Mouse (Mus musculus) ES-E14 (cell line): ENCODE results near the gene Sae1. TPM values are rescaled to one million over a fixed set of nuclear protein-coding genes. Genes with fewer than 3 reads are reported as not detected.

Experiments used
- DNase-seq: peaks from one replicate; pipeline ENCODE4 v3.0.0-alpha.2; 2013; ENCODE audit warnings: low read depth, low spot score
- H3K27ac ChIP-seq: 2 replicates; pipeline ENCODE4 v1.5.1; 2012; ENCODE audit warnings: low read depth, mild to moderate bottlenecking, low read length, moderate library complexity, mixed read lengths; ENCODE audit not compliant: poor library complexity, insufficient read depth, severe bottlenecking
- H3K36me3 ChIP-seq: 2 replicates; pipeline ENCODE4 v1.6.1; 2012; ENCODE audit warnings: mild to moderate bottlenecking, low read length, moderate library complexity, mixed read lengths; ENCODE audit not compliant: control insufficient read depth, poor library complexity, insufficient read depth, severe bottlenecking
- H3K4me1 ChIP-seq, 2 experiments: fragments of 150-350 bp in 1 of 2; sonication (generic) in 1 of 2; 2 replicates each; pipeline ENCODE4 v1.6.1; 2012; ENCODE audit warnings: low read length in 2 of 2, mild to moderate bottlenecking in 1 of 2, mixed read lengths in 1 of 2; ENCODE audit not compliant: control insufficient read depth in 2 of 2, insufficient read depth in 2 of 2, poor library complexity in 1 of 2
- H3K4me3 ChIP-seq, 2 experiments: fragments of 150-350 bp in 1 of 2; sonication (generic) in 1 of 2; 2 replicates each; pipeline ENCODE4 v1.5.1; 2012; ENCODE audit warnings: low read length in 2 of 2, low read depth in 1 of 2, mild to moderate bottlenecking in 1 of 2, mixed read lengths in 1 of 2; ENCODE audit not compliant: insufficient read depth in 1 of 2, poor library complexity in 1 of 2, severe bottlenecking in 1 of 2
- H3K9ac ChIP-seq: 2 replicates; pipeline ENCODE4 v1.6.1; 2012; ENCODE audit warnings: low read depth, mild to moderate bottlenecking, low read length, mixed read lengths; ENCODE audit not compliant: poor library complexity, insufficient read depth, severe bottlenecking
- H3K9me3 ChIP-seq: fragments of 150-350 bp; sonication (generic); 2 replicates; pipeline ENCODE4 v1.6.1; 2012; ENCODE audit warnings: low read depth, mild to moderate bottlenecking, low read length; ENCODE audit not compliant: control insufficient read depth, insufficient read depth
- CHD2 ChIP-seq: IDR thresholded peaks from 2 replicates; pipeline ENCODE4 v1.6.1; 2014; ENCODE audit warnings: mild to moderate bottlenecking, low read depth, low read length, inconsistent platforms
- HCFC1 ChIP-seq: IDR thresholded peaks from 2 replicates; pipeline ENCODE4 v1.6.1; 2012; ENCODE audit warnings: low read length, inconsistent platforms, borderline replicate concordance; ENCODE audit not compliant: insufficient read depth
- MAFK ChIP-seq: IDR thresholded peaks from 2 replicates; pipeline ENCODE4 v1.6.1; 2014; ENCODE audit warnings: mild to moderate bottlenecking, low read depth, low read length, inconsistent platforms; ENCODE audit not compliant: insufficient read depth
- ZC3H11A ChIP-seq: IDR thresholded peaks from 2 replicates; pipeline ENCODE4 v1.6.1; 2012; ENCODE audit warnings: low read depth, mild to moderate bottlenecking, inconsistent platforms, low read length, borderline replicate concordance
- ZNF384 ChIP-seq: IDR thresholded peaks from 2 replicates; pipeline ENCODE4 v1.6.1; 2012; ENCODE audit warnings: low read depth, low read length, inconsistent platforms
- in situ Hi-C, 2 experiments: fragments of 600-800 bp; cut with MboI; formaldehyde crosslinking; loops; one replicate each; pipeline ENCODE4 v1.15.1; 2025; ENCODE audit warnings: low sequenced_read_pairs in 2 of 2, inconsistent platforms in 1 of 2; ENCODE audit not compliant: unreplicated experiment in 2 of 2
- total RNA-seq: library from RNA; depleted of rRNA; stranded (reverse); fragments of 300-350 nt; gene quantifications from 2 replicates; pipeline ENCODE4 v1.2.3, GENCODE M21; 2012

The Sae1 gene
- total RNA-seq, 1 experiment = 213 TPM

GRCm38 (mm10) chr7:16418713-16419112 lies 31.1 kb upstream of the Sae1 start:
- no peak for DNase-seq
- no peak overlapping the region for H3K4me3 ChIP-seq
- H3K36me3 ChIP-seq = peaks cover 48% of the 10 kb centered on the region
- no peak overlapping the region for H3K27ac ChIP-seq
- in situ Hi-C loops = no loop called here
- H3K9ac ChIP-seq = no peak overlapping the region
- H3K4me1 ChIP-seq = peaks cover 5 to 6% of the 10 kb centered on the region in 2 experiments; a peak in 2 of 4 replicates
- TF ChIP-seq ZNF384 = no peak
- H3K9me3 ChIP-seq = no peaks in the 10 kb centered on the region

- H3K9ac ChIP-seq = no peak overlapping the region
- no peak overlapping the region for H3K4me3 ChIP-seq
- no peak for DNase-seq
- in situ Hi-C loops = no loop called here
- no peak overlapping the region; the same call in 1 of the 2 replicates for H3K27ac ChIP-seq
- TF ChIP-seq CHD2 = no peak
- no peak for TF ChIP-seq HCFC1
- no peak for TF ChIP-seq ZC3H11A
- no peak for TF ChIP-seq ZNF384
- TF ChIP-seq MAFK = no peak
- peaks cover 5 to 12% of the 10 kb centered on the region in 2 experiments; a peak in 2 of 4 replicates for H3K4me1 ChIP-seq
- H3K36me3 ChIP-seq = peaks cover 45% of the 10 kb centered on the region
- H3K9me3 ChIP-seq = no peaks in the 10 kb centered on the region
These were observed 29.6 kb upstream of the Sae1 start for GRCm38 (mm10) chr7:16417141-16417771.

- in situ Hi-C loops = no loop called here
- no peaks in the 10 kb centered on the region for H3K9me3 ChIP-seq
- no peak overlapping the region for H3K9ac ChIP-seq
- H3K4me1 ChIP-seq = peaks cover 5 to 15% of the 10 kb centered on the region in 2 experiments; a peak in 2 of 4 replicates
- DNase-seq = peak; percentile 13
- no peak overlapping the region for H3K4me3 ChIP-seq
- peaks cover 29% of the 10 kb centered on the region for H3K36me3 ChIP-seq
- no peak overlapping the region for H3K27ac ChIP-seq
- TF ChIP-seq MAFK = peak; percentile 56; the same call in 1 of the 2 replicates
- TF ChIP-seq CHD2 = no peak
- TF ChIP-seq HCFC1 = no peak
- TF ChIP-seq ZC3H11A = no peak
- no peak for TF ChIP-seq ZNF384
These were observed 27.8 kb upstream of the Sae1 start for GRCm38 (mm10) chr7:16415426-16415825.

GRCm38 (mm10) chr7:16412930-16413329 lies 25.3 kb upstream of the Sae1 start:
- DNase-seq = no peak
- no peak overlapping the region for H3K27ac ChIP-seq

More at GRCm38 (mm10) chr7:16412930-16413329, 25.3 kb upstream of the Sae1 start:
- H3K9me3 ChIP-seq = no peaks in the 10 kb centered on the region
- H3K36me3 ChIP-seq = peaks cover 14% of the 10 kb centered on the region
- no peak overlapping the region for H3K4me3 ChIP-seq
- H3K9ac ChIP-seq = no peak overlapping the region
- in situ Hi-C loops = no loop called here
- TF ChIP-seq MAFK (no peak), CHD2 (no peak), ZC3H11A (no peak), HCFC1 (no peak), ZNF384 (no peak)
- H3K4me1 ChIP-seq = peaks cover 5 to 15% of the 10 kb centered on the region in 2 experiments; a peak in 2 of 4 replicates
